Mouse (Mus musculus) liver, adult 2 months (tissue): ENCODE data around the gene Tmcc3.

ENCODE experiments used
- CTCF ChIP-seq: fragments of 200-500 bp; IDR thresholded peaks from 2 replicates; pipeline ENCODE4 v1.5.1; 2011; ENCODE audit warnings: low read depth, low read length, control low read depth
- POLR2A ChIP-seq: fragments of 200-500 bp; IDR thresholded peaks from 2 replicates; pipeline ENCODE4 v1.6.1; 2011; ENCODE audit warnings: low read length, control low read depth; ENCODE audit not compliant: insufficient read depth; ENCODE audit errors: extremely low read depth

- TF ChIP-seq CTCF = no peak
- no peak for TF ChIP-seq POLR2A
These were observed 262.9 kb downstream of the Tmcc3 start for GRCm38 (mm10) chr10:94574451-94575333.
